Mouse (Mus musculus) hindbrain, postnatal 0 days (tissue): ENCODE data around the gene Hltf. TPM values are rescaled to one million over a fixed set of nuclear protein-coding genes. Genes with fewer than 3 reads are reported as not detected.
"Not testable (repeated sequence)": the region's sequence is repeated elsewhere in the genome, so short reads cannot be mapped to it uniquely, and the experiment has no call there.

Experiments used
- ATAC-seq: fragments of 200-750 bp; cut with Nextera tagmentation; 2 replicates; pipeline ENCODE4 v1.8.0; 2017; ENCODE audit warnings: mild to moderate bottlenecking, moderate TSS enrichment, moderate library complexity
- DNase-seq: peaks from one replicate; pipeline ENCODE4 v3.0.0-alpha.2; 2015; ENCODE audit warnings: low spot score
- H3K27ac ChIP-seq: fragments of 300-500 bp; sonication (generic); 2 replicates; pipeline ENCODE4 v1.5.1; 2014; ENCODE audit warnings: mild to moderate bottlenecking
- H3K27me3 ChIP-seq: fragments of 300-500 bp; sonication (generic); 2 replicates; pipeline ENCODE4 v1.6.1; 2014; ENCODE audit warnings: low read length, mixed read lengths; ENCODE audit not compliant: insufficient read depth
- H3K36me3 ChIP-seq: fragments of 300-500 bp; sonication (generic); 2 replicates; pipeline ENCODE4 v1.6.1; 2014; ENCODE audit warnings: low read length, mixed read lengths; ENCODE audit not compliant: insufficient read depth
- H3K4me1 ChIP-seq: fragments of 300-500 bp; sonication (generic); 2 replicates; pipeline ENCODE4 v1.6.1; 2014; ENCODE audit warnings: antibody characterized with exemption, low read length, mixed read lengths; ENCODE audit not compliant: insufficient read depth
- H3K4me2 ChIP-seq: fragments of 300-500 bp; sonication (generic); 2 replicates; pipeline ENCODE4 v1.6.1; 2014; ENCODE audit warnings: low read depth, mild to moderate bottlenecking, low read length, moderate library complexity, mixed read lengths
- H3K4me3 ChIP-seq: fragments of 300-500 bp; sonication (generic); 2 replicates; pipeline ENCODE4 v1.5.1; 2014; ENCODE audit warnings: low read length
- H3K9ac ChIP-seq: fragments of 300-500 bp; sonication (generic); replicated peaks from 2 replicates; pipeline ENCODE4 v1.6.1; 2014; ENCODE audit warnings: mild to moderate bottlenecking, low read length, moderate library complexity, mixed read lengths
- H3K9me3 ChIP-seq: fragments of 300-500 bp; sonication (generic); 2 replicates; pipeline ENCODE4 v1.6.1; 2016; ENCODE audit warnings: low read length, mixed read lengths
- CTCF ChIP-seq: IDR thresholded peaks from 2 replicates; pipeline ENCODE4 v1.5.1; 2016; ENCODE audit warnings: antibody characterized with exemption, control low read depth, low read depth
- WGBS: fragments of 180-500 bp; shearing (Covaris S2); extraction: QIAGEN DNeasy Blood & Tissue Kit; methylation state at CpG from one replicate; pipeline ENCODE4 v1.1.7; 2014; 5-methylcytosine and 5-hydroxymethylcytosine counted together
- polyA plus RNA-seq: library from polyadenylated mRNA; unstranded; fragments of >200 nt; fragmentation: Nextera tagmentation; extraction: Ambion mirVana; gene quantifications from 2 replicates; pipeline ENCODE4 v1.2.1, GENCODE M21; 2015
- total RNA-seq: library from RNA; depleted of rRNA; stranded (reverse); fragments of >200 nt; gene quantifications from 2 replicates; pipeline ENCODE4 v1.2.3, GENCODE M21; 2014

Hltf gene
- total and polyA plus RNA-seq, 2 experiments from 2014 or later: 6.3 to 7.4 TPM

DNA sequence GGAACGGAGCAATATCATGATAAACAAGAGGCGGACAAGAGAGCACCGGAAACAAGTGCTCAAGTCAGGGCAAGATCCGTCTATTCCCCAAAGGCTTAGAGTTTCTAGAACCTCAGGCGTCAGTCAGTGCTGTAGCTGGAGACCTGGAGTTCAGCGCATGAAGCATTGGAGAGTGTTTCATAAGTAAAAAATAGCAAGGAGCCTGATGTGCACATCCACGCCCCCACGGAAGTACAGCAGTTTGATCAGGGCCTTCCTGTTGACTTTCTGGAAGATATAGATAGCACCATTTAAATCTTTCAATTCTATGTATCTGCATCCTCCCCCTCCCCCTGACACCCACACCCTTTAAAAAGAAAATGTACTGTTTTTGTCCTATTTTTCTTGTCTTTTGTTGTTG, 46.7 kb downstream of the Hltf start:
- Histone ChIP-seq H3K36me3 (no peaks in the 10 kb centered on the region), H3K4me3 (no peak overlapping the region), H3K27ac (no peak overlapping the region), H3K9me3 (no peaks in the 10 kb centered on the region), H3K27me3 (no peaks in the 10 kb centered on the region), H3K4me2 (no peak overlapping the region), H3K4me1 (no peaks in the 10 kb centered on the region), H3K9ac (no peak overlapping the region)
- WGBS: 91% methylated on average over 8 of the region's 8 CpGs
- ATAC-seq (no peak), DNase-seq (no peak)
- TF ChIP-seq CTCF: no peak

DNA sequence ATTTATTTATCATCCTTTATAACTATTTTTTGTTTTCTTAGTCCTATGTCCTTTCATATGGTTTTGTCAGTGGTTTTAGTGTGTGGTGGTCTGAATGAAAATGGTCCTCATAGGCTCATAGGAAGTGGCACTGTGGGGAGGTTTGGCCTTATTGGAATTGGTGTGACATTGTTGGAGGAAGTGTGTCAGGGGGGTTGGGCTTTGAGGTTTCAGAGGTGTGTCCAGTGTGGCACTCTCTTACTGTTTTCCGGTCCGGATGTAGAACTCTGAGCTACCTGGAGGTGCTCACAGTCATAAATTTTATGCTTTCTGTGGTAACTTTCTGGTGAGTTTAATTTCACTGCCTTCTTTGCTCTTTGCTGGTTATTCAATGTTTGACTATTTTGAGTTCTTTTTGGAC, 47.2 kb downstream of the Hltf start:
- Histone ChIP-seq H3K4me2 (no peak overlapping the region), H3K4me1 (no peaks in the 10 kb centered on the region), H3K36me3 (no peaks in the 10 kb centered on the region), H3K27ac (no peak overlapping the region), H3K9me3 (no peaks in the 10 kb centered on the region), H3K4me3 (no peak overlapping the region), H3K27me3 (no peaks in the 10 kb centered on the region), H3K9ac (no peak overlapping the region)
- DNase-seq (no peak), ATAC-seq (no peak)
- WGBS: 94% methylated on average over 2 of the region's 2 CpGs
- TF ChIP-seq CTCF: no peak

DNA sequence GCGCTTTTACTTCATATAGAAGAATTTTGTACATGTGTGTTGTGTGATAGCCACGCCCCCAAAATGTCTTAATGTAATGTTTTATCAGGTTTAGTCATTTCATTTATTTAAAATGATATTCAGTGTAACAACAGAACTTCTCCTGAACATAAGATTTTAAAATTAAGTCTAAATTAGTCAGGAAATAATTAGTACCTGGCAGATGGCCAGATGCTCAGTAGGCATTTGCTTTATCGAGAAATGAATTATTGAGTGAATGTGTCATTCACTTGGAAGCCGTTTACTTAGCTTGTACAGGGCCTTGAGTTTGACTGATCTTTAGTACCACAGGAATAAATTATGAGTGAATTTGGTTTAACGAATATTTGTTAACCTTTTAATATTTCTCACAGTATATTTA, 51.3 kb downstream of the Hltf start:
- H3K27ac ChIP-seq: no peak overlapping the region
- no peak overlapping the region for H3K9ac ChIP-seq
- peaks cover 7% of the 10 kb centered on the region; the same call in 1 of the 2 replicates for H3K36me3 ChIP-seq
- DNase-seq (no peak), ATAC-seq (no peak)
- no peak overlapping the region for H3K4me2 ChIP-seq
- no peak for TF ChIP-seq CTCF
- H3K4me3 ChIP-seq: no peak overlapping the region
- H3K27me3 ChIP-seq: no peaks in the 10 kb centered on the region
- 74% methylated on average over 5 of the region's 5 CpGs for WGBS
- no peaks in the 10 kb centered on the region for H3K4me1 ChIP-seq
- H3K9me3 ChIP-seq: no peaks in the 10 kb centered on the region

DNA sequence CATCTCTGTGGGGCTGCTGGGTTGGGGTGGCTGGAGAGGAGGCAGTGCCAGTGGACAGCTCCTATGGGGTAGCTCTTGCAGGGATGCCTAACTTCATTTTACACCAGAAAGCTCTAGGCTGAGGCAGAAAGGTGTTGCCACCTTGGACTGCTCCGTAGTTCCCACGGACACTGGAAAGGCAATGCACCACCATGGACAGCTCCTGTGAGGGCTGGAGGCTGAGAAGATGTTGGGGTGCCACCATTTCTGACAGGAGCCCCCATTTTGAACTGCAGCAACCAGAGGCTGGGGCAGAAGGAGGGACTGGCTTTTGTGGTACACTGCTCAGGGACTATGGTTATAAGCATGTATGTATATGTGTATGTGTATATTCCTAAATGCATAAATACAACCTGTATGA, 54.3 kb downstream of the Hltf start:
- no peak for ATAC-seq
- WGBS: 100% methylated on average over 2 of the region's 2 CpGs
- no peak for TF ChIP-seq CTCF

DNA sequence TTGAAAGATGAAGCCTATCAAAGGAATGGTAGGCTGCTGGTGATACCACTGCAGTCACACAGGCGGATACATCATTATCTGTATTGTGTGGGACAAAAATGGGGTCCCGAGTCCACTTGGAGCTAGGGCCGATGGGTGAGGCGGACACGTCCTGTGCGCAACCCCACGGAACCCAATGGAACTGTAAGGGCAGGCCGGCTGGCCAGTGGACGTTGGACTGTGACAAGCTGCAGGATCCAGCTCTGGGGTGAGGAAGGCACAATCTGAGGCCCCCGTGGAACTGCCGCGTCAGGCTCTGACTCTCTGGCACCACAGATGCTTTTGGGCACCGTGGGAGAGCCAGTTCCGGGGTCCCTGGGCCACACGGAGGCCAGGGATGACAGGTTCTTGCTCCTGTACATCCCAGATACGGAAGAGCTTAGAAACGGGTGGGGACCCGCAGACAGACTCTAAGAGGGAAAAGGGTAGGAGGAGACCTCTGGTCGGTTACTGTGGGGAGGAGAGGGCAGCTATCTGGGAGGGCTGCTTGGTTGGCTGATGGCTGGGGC, 61.5 kb downstream of the Hltf start:
- Histone ChIP-seq H3K9ac (no peak overlapping the region), H3K4me1 (no peaks in the 10 kb centered on the region), H3K27ac (no peak overlapping the region), H3K4me3 (no peak overlapping the region), H3K36me3 (peaks cover 5% of the 10 kb centered on the region; the same call in 1 of the 2 replicates), H3K27me3 (no peaks in the 10 kb centered on the region), H3K9me3 (no peaks in the 10 kb centered on the region), H3K4me2 (no peak overlapping the region)
- ATAC-seq (0 out of 2 replicates have a peak, but pooled peaks have one; percentile 18), DNase-seq (no peak)
- TF ChIP-seq CTCF: no peak
- WGBS: 88% methylated on average over 19 of the region's 19 CpGs

More for the DNA sequence above, 54.3 kb downstream of the Hltf start:
- no peak overlapping the region for H3K9ac ChIP-seq
- H3K36me3 ChIP-seq: peaks cover 8% of the 10 kb centered on the region; the same call in 1 of the 2 replicates
- H3K4me2 ChIP-seq: no peak overlapping the region
- H3K27me3 ChIP-seq: no peaks in the 10 kb centered on the region
- no peak overlapping the region for H3K27ac ChIP-seq
- no peaks in the 10 kb centered on the region for H3K9me3 ChIP-seq
- H3K4me1 ChIP-seq: no peaks in the 10 kb centered on the region
- no peak overlapping the region for H3K4me3 ChIP-seq
- DNase-seq: no peak

DNA sequence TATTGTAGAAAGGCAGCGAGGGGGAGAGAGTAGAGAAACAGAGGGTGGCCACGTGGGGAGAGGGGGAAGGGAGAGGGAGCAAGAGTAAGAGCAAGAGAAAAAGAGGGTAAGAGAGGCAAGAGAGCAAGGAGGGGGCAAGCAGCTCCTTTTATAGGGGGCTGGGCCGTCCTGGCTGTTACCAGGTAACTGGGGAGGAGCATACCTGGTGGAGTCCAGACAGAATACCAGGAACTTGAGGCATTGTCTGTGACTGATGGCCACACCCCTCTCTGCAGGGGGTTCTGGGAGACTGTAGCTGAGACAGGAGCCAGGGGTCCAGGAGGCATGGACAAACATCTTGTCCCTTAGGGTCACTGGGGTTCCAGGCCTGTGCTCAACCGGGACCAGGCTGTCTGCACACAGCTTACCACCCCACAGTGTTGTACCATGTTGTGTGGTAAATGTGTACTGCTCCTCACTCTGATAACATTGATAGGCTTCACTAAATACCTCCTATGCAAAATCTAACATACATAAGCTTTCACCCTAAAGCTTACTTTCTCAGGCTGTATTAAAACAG, 62.2 kb downstream of the Hltf start:
- peaks cover 5% of the 10 kb centered on the region; the same call in 1 of the 2 replicates for H3K36me3 ChIP-seq
- no peaks in the 10 kb centered on the region for H3K9me3 ChIP-seq
- H3K4me1 ChIP-seq: no peaks in the 10 kb centered on the region
- no peak overlapping the region for H3K4me2 ChIP-seq
- no peak overlapping the region for H3K27ac ChIP-seq
- TF ChIP-seq CTCF: no peak
- DNase-seq: no peak
- 44% methylated on average over 4 of the region's 4 CpGs for WGBS
- ATAC-seq: no peak
- H3K27me3 ChIP-seq: no peaks in the 10 kb centered on the region
- H3K9ac ChIP-seq: no peak overlapping the region
- H3K4me3 ChIP-seq: no peak overlapping the region

DNA sequence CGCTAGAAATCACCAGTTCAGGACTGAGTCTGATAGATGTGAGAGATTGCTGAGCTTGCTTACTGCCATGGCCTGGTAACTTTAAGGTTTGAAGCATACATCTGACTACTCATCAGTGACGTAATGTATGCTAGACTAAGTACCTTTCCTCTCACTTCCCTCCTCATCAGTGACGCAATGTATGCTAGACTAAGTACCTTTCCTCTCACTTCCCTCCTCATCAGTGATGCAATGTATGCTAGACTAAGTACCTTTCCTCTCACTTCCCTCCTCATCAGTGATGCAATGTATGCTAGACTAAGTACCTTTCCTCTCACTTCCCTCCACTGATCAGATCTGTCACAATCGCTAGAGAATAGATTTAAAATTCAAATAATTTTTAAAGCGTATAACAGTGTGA, 64.0 kb downstream of the Hltf start:
- not testable (repeated sequence) for H3K27me3 ChIP-seq, ATAC-seq, H3K4me1 ChIP-seq, H3K9ac ChIP-seq, H3K4me3 ChIP-seq, H3K27ac ChIP-seq, H3K4me2 ChIP-seq, H3K9me3 ChIP-seq, DNase-seq, H3K36me3 ChIP-seq
- WGBS: 96% methylated on average over 5 of the region's 5 CpGs
